Mouse (Mus musculus) heart, postnatal 14 days (tissue): ENCODE measurements around the gene Olfr281. TPM values are rescaled to one million over a fixed set of nuclear protein-coding genes. Genes with fewer than 3 reads are reported as not detected.
"Not testable (repeated sequence)": the region's sequence is repeated elsewhere in the genome, so short reads cannot be mapped to it uniquely, and the experiment has no call there.

Experiments
- DNase-seq, 2 experiments: peaks; one replicate each; pipeline ENCODE4 v3.0.0; 2021 to 2022
- intact Hi-C: fragments of 180-260 bp; cut with DNase I; formaldehyde crosslinking; loops from one replicate; pipeline ENCODE4 v1.15.1; 2025
- long read RNA-seq, 2 experiments: library from polyadenylated mRNA; stranded (forward); transcript quantifications; one replicate each; pipeline ENCODE4 v2.0.0; 2021
- total RNA-seq, 2 experiments: library from RNA; stranded (reverse); gene quantifications; 2 replicates each; pipeline ENCODE4 v1.2.3; 2021

Olfr281 gene
- total RNA-seq, result not detected
- long read RNA-seq, experiment 1, result 0 reads
- long read RNA-seq, experiment 2, result 0 reads

DNA sequence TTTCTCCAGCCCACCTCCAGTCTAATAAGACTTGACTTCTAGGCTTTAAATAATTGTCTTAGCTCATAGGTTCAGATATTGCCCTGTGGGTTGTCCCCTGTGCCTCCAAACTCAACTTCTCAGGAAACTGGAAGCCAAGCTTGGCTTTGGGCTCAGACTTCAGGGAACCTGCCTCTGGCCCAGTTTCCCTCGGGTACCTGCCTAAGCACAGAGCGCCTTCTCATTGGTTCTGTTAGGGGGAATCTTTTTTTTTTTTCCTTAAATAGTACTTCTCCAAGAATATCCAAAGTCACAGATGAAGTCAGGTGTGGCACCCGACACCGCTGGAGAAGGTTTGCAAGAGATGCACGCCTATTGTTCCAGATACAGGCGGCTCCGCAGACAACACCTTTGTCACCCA, at the start of gene Olfr281:
TSS of gene Olfr281 (plus strand) at position 301 of the 400 bp plus-strand sequence.
- intact Hi-C loops, result no loop called here
- no peak for DNase-seq

GRCm38 (mm10) chr15:98408406-98409060, 43.9 kb upstream of the Olfr281 start:
- intact Hi-C loops, result no loop called here
- peak in 1 of 2 experiments; percentile 27 for DNase-seq

DNA sequence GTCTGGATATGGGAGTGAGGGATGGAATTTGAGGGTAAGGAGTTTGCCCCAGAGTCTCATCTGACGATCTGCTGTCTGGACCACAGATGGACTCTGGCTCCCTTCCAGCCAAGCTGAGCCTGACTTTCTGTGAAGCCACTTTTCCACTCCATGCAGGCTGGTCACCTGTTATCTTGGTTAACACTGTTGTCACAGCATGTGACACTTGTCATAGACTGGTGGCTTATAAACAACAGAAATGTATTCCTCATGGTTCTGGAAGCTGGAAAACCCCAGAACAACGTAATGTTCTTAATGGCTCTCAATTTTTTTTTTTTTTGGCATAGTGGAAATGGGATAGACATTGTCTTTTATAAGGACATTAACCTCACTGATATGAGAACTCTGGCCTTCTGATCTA, 42.8 kb upstream of the Olfr281 start:
- intact Hi-C loops, result no loop called here
- no peak for DNase-seq

DNA sequence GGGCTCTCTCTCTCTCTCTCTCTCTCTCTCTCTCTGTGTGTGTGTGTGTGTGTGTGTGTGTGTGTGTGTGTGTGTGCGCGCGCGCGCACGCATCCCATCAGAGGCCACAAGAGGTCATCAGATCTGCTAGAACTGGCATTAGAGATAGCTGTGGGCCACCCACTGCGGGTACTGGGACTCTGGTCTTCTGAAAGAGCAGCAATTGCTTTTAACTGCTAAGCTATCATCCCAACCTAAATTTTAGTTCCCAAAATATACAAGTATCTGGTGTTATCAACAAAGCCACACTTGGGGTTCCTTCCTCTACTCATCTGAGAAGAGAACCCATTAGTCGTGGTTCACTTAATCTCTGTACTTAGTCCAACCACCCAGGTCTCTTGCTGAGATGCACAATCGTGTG, 42.1 kb upstream of the Olfr281 start:
- intact Hi-C loops, result no loop called here
- no peak for DNase-seq

- no peak for DNase-seq
- intact Hi-C loops, result no loop called here
Observed at GRCm38 (mm10) chr15:98415996-98416395, 36.4 kb upstream of the Olfr281 start.

DNA sequence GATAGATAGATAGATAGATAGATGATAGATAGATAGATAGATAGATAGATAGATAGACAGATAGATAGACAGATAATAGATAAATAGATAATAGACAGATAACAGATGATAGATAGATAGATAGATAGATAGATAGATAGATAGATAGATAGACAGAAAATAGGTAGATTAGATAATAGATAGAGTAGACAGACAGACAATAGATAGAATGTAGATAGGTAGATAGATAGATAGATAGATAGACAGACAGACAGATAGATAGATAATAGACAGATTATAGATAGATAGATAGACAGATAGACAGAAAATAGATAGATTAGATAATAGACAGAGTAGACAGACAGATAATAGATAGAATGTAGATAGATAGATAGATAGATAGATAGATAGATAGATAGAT, 35.6 kb upstream of the Olfr281 start:
- intact Hi-C loops, DNase-seq: not testable (repeated sequence)

- DNase-seq, intact Hi-C loops: not testable (repeated sequence)
Observed at GRCm38 (mm10) chr15:98417285-98417684, 35.1 kb upstream of the Olfr281 start.

- DNase-seq, result no peak
- intact Hi-C loops, result no loop called here
Observed at GRCm38 (mm10) chr15:98418096-98418495, 34.3 kb upstream of the Olfr281 start.

GRCm38 (mm10) chr15:98420897-98421296, 31.5 kb upstream of the Olfr281 start:
- intact Hi-C loops, result no loop called here
- DNase-seq, result no peak

DNA sequence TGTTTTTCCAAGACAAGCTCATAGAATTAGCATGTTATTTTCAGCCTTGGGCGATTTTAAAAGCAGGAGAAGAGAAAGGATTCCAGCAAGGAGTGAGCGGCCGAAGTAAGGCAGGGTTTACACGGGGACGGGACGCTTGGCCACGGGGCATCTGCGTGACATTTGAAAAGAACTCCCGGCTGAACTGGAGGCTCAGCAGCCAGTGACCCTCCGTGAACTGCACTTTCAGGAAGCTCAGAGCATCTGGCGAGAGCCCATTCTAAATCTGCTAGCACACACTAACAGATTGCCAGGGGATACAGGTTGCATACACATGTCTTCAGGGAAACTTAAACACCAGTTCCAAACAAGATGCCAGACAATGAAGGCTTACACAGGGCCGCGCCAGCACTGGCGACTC, 28.1 kb upstream of the Olfr281 start:
- DNase-seq, result no peak
- intact Hi-C loops, result no loop called here

DNA sequence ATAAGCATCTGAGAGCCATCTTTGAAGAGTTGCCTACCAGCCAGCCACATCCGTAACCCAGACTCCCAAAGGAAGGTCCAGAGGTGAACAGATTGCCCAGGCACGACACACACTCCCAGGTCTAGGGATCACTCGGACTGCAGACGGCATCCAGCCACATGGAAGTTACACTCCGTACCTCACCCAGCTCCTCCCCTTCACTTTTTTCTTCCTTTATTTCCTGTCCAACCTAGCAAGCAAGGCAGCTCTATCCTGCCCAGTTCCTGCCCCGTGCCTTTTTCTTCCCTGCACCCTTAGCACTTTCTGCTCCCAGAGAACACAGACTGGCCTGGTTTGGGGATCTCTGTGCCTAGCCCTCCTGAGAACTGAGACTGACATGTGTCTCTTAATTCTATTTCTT, 27.6 kb upstream of the Olfr281 start:
- intact Hi-C loops, result no loop called here
- DNase-seq, result no peak

- intact Hi-C loops, result no loop called here
- no peak for DNase-seq
Observed at GRCm38 (mm10) chr15:98425188-98425587, 27.2 kb upstream of the Olfr281 start.

DNA sequence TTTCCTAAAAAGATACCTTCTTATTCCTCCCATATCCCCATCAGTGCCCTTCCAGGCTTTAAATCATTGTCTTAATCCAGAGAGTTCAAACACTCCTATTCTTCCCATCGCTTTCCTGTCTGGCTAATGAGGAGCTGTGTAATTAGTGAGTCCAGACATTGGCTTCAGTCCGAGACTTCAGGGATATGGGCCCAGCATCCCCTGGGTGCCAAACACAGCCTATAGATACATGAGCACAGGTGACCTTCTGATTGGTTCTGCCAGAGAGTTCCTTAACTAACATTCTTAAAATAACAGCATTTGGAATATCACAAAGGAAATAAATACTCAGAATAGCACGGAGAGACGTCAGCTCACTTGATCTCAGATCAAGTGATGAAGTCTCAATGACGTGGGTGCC, 21.5 kb upstream of the Olfr281 start, which contains the start of gene Olfr282:
TSS of gene Olfr282 (plus strand) at position 301 of the 400 bp plus-strand sequence.
- intact Hi-C loops, DNase-seq: not testable (repeated sequence)

GRCm38 (mm10) chr15:98444561-98444960, 7.8 kb upstream of the Olfr281 start:
- no peak for DNase-seq
- intact Hi-C loops, result no loop called here

DNA sequence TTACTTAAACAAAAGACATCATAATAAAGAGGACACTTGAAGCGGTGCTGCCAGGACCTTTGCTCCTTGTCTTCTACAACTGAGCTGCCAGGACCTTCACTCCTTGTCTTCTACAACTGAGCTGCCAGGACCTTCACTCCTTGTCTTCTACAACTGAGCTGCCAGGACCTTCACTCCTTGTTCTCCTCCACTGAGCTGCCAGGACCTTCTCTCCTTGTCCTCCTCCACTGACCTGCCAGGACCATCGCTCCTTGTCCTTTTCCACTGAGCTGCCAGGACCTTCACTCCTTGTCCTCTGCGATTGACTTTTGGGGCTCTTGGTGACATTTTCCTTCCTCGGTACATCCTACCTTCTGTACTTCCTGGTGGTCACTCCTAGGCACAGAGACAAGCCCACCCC, 3.9 kb upstream of the Olfr281 start:
- intact Hi-C loops, result no loop called here
- no peak for DNase-seq

- no peak for DNase-seq
- intact Hi-C loops, result no loop called here
Observed at GRCm38 (mm10) chr15:98469596-98469995, 17.2 kb downstream of the Olfr281 start, which contains the start of gene OR5BS1P. TSS of gene OR5BS1P (plus strand) at chr15:98469896.

- intact Hi-C loops, result loop anchor here (10.0 kb wide), 1 partner anchor 287 kb away; no protein-coding TSS in a partner anchor
- DNase-seq, result no peak
Observed at GRCm38 (mm10) chr15:98471539-98471938, 19.2 kb downstream of the Olfr281 start.

GRCm38 (mm10) chr15:98474958-98475357, 22.6 kb downstream of the Olfr281 start:
- intact Hi-C loops, result loop anchor here (2.0 to 10.0 kb wide), 2 partner anchors 84 to 290 kb away; no protein-coding TSS in a partner anchor
- no peak for DNase-seq

DNA sequence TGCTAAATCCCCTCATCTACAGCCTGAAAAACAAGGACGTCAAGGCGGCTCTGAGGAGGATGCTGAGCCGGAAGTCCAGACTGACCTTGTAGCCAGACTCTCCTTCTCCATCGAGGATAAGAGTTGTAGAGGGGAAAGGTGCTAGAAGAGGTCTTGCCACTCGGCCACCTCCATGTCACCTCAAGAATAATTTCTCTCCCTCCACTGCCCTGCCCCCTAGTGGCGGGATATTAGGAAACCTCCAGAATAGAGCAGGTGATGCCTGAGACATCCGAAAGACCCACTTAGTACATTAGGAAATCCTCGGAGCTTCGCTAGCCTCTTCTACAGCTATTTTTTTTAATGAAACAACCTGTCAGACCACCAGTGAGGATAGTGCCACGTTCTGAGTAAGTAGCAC, 23.0 kb downstream of the Olfr281 start:
- intact Hi-C loops, result loop anchor here (2.0 to 10.0 kb wide), 2 partner anchors 85 to 291 kb away; no protein-coding TSS in a partner anchor
- peak; percentile 46 to 72 for DNase-seq

DNA sequence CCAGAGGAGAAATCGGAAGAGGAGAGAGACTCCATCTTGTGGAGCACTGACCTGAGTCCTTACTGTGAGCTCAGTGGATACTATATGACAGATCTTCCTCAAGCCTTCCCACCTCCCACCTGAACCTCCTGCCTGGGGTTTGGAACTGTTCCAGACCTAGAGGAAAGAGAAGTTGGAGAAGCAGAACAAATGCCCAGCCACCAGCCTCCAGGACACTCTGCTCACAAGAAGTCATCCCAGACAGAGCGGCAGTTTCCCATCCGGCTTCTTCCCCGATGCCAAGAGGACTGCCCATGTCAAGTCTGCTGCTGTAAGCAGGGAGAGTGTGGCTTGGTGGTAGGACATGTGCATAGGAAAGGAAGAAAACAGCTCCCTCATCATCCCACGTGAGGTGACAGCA, 23.9 kb downstream of the Olfr281 start:
- no peak for DNase-seq
- intact Hi-C loops, result loop anchor here (10.0 kb wide), 1 partner anchor 291 kb away; no protein-coding TSS in a partner anchor

DNA sequence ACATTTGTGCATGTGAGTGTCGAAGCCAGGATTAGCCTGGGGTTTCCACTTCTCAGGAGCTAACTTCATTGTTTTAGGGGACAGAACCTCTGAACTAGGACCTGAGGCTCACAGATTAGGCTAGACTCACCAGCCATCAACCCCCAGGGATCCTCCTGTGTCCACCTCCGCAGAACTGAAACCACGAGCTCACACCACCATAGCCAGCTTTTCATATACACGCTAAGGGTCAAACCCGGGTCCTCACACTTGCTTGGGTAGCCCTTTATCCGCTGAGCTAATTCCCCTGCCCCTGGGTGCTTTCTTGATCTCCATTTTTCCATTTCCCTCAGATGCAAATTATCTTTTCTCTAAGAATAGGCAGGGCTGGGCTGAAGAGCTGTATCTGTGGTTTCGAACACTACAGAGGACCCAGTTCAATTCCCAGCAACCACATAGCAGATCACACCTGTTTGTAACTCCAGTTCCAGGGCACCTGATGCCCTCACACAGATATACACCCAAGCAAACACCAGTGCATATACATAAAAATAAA, 27.2 kb downstream of the Olfr281 start:
- DNase-seq, result no peak
- intact Hi-C loops, result loop anchor here (10.0 kb wide), 1 partner anchor 295 kb away; no protein-coding TSS in a partner anchor

- peak in 1 of 2 experiments; percentile 29 for DNase-seq
Observed at GRCm38 (mm10) chr15:98482701-98483100, 30.3 kb downstream of the Olfr281 start, which contains the start of gene Lalba. TSS of gene Lalba (minus strand) at chr15:98482721.

More at GRCm38 (mm10) chr15:98482701-98483100, 30.3 kb downstream of the Olfr281 start, which contains the start of gene Lalba:
- intact Hi-C loops, result no loop called here
